Mouse (Mus musculus) embryo, embryonic 9.5 days (tissue): ENCODE data around the gene Tom1l1.

Source experiments
- DNase-seq: peaks from one replicate; pipeline ENCODE4 v3.0.0-alpha.2; 2017; ENCODE audit errors: extremely low spot score

Gene Tom1l1

GRCm38 (mm10) chr11:90614743-90615142, 73.4 kb downstream of the Tom1l1 start:
- DNase-seq: no peak

- no peak for DNase-seq
Observed at GRCm38 (mm10) chr11:90612118-90612517, 76.0 kb downstream of the Tom1l1 start.

- no peak for DNase-seq
Observed at GRCm38 (mm10) chr11:90603066-90603465, 85.1 kb downstream of the Tom1l1 start.

- no peak for DNase-seq
Observed at GRCm38 (mm10) chr11:90595826-90596225, 92.3 kb downstream of the Tom1l1 start.
